21 mouse cellular contexts compared by ENCODE assay signal in genomic region chr10:53463471-53463870, GRCm38 (mm10).
DNase-seq lines count a peak whose midpoint lies in the region; ATAC-seq and TF ChIP-seq lines count a peak whose summit lies in the region.
"Had no signal": no experiment of that assay in that cellular context is flagged by ENCODE, and none has a peak within 500 bp of the region (broad histone marks: within the 10 kb centered on the region; RNA-seq: fewer than 3 reads in every experiment).

No protein-coding gene starts in this region.

- peak; percentile 7; the same call in 1 of the 2 replicates for ATAC-seq in forebrain, embryonic 13.5 days
- no peak for ATAC-seq in forebrain, embryonic 11.5 days (replicated peaks; ENCODE audit: low FRiP score)
- no peak; the same call in 1 of the 2 replicates for ATAC-seq in hindbrain, embryonic 11.5 days (ENCODE audit: low FRiP score)
- no peak for ATAC-seq in hindbrain, postnatal 0 days
- no peak for ATAC-seq in hindbrain, embryonic 15.5 days (ENCODE audit: low FRiP score, low read depth)
- ATAC-seq in midbrain, postnatal 0 days (ENCODE audit: low FRiP score): 0 out of 2 replicates have a peak, but pooled peaks have one; percentile 14
- ATAC-seq: CD4-positive, CD25-positive, alpha-beta regulatory T cell, adult 4 months; intestine, embryonic 15.5 days; Patski had no signal

- no peak overlapping the region for H3K9ac ChIP-seq in forebrain, embryonic 13.5 days
- no peak overlapping the region for H3K9ac ChIP-seq in forebrain, embryonic 11.5 days (ENCODE audit: low read length)
- H3K9ac ChIP-seq in hindbrain, embryonic 11.5 days (ENCODE audit: low read depth, low read length): no peak overlapping the region; the same call in 1 of the 2 replicates
- H3K9ac ChIP-seq in hindbrain, postnatal 0 days (replicated peaks; ENCODE audit: low read length): no peak overlapping the region
- H3K9ac ChIP-seq in hindbrain, embryonic 15.5 days: no peak overlapping the region
- no peak overlapping the region for H3K9ac ChIP-seq in midbrain, postnatal 0 days (replicated peaks; ENCODE audit: low read length, poor library complexity, severe bottlenecking)
- H3K9ac ChIP-seq: intestine, embryonic 15.5 days; kidney, embryonic 15.5 days; limb, embryonic 13.5 days; liver, embryonic 13.5 days; lung, embryonic 14.5 days had no signal

- TF ChIP-seq CTCF in hindbrain, postnatal 0 days (IDR thresholded peaks at IDR 0.05; ENCODE audit: low read depth): no peak
- TF ChIP-seq CTCF in midbrain, postnatal 0 days (IDR thresholded peaks at IDR 0.05): no peak
- TF ChIP-seq CTCF in thymus, adult 2 months (IDR thresholded peaks at IDR 0.05; ENCODE audit: borderline replicate concordance, control insufficient read depth, extremely low read depth, insufficient read depth, low read length, poor library complexity): no peak

- no peaks in the 10 kb centered on the region for H3K9me3 ChIP-seq in forebrain, embryonic 13.5 days (replicated peaks)
- H3K9me3 ChIP-seq in forebrain, embryonic 11.5 days (ENCODE audit: control insufficient read depth, low read length): no peaks in the 10 kb centered on the region
- no peaks in the 10 kb centered on the region for H3K9me3 ChIP-seq in hindbrain, embryonic 11.5 days (ENCODE audit: control insufficient read depth, low read length)
- H3K9me3 ChIP-seq in hindbrain, postnatal 0 days (ENCODE audit: low read length): no peaks in the 10 kb centered on the region
- no peaks in the 10 kb centered on the region for H3K9me3 ChIP-seq in hindbrain, embryonic 15.5 days
- no peaks in the 10 kb centered on the region for H3K9me3 ChIP-seq in midbrain, postnatal 0 days (ENCODE audit: low read length)
- H3K9me3 ChIP-seq: heart, embryonic 13.5 days; intestine, embryonic 15.5 days; kidney, embryonic 15.5 days; limb, embryonic 13.5 days; liver, embryonic 13.5 days had no signal

- 29% methylated on average over 3 of the region's 3 CpGs for WGBS in forebrain, embryonic 13.5 days
- 28% methylated on average over 3 of the region's 3 CpGs for WGBS in forebrain, embryonic 11.5 days
- 24% methylated on average over 3 of the region's 3 CpGs for WGBS in hindbrain, embryonic 11.5 days
- 30% methylated on average over 3 of the region's 3 CpGs for WGBS in hindbrain, postnatal 0 days
- 34% methylated on average over 3 of the region's 3 CpGs for WGBS in hindbrain, embryonic 15.5 days
- WGBS in midbrain, postnatal 0 days: 28% methylated on average over 3 of the region's 3 CpGs
- WGBS in thymus, adult 2 months: 79% methylated on average over 3 of the region's 3 CpGs

- no peaks in the 10 kb centered on the region for H3K27me3 ChIP-seq in forebrain, embryonic 13.5 days
- no peaks in the 10 kb centered on the region for H3K27me3 ChIP-seq in forebrain, embryonic 11.5 days (ENCODE audit: control insufficient read depth, insufficient read depth, low read length)
- H3K27me3 ChIP-seq in hindbrain, embryonic 11.5 days (ENCODE audit: control insufficient read depth, insufficient read depth, low read length): no peaks in the 10 kb centered on the region
- H3K27me3 ChIP-seq in hindbrain, postnatal 0 days (ENCODE audit: insufficient read depth, low read length): no peaks in the 10 kb centered on the region
- H3K27me3 ChIP-seq in hindbrain, embryonic 15.5 days: no peaks in the 10 kb centered on the region
- no peaks in the 10 kb centered on the region for H3K27me3 ChIP-seq in midbrain, postnatal 0 days (ENCODE audit: insufficient read depth, low read length)
- H3K27me3 ChIP-seq in thymus, adult 2 months (ENCODE audit: control insufficient read depth, insufficient read depth, low read length): no peaks in the 10 kb centered on the region
- H3K27me3 ChIP-seq: heart, embryonic 13.5 days; intestine, embryonic 15.5 days; kidney, embryonic 15.5 days; limb, embryonic 13.5 days; liver, embryonic 13.5 days; Patski had no signal

- no peak overlapping the region for H3K27ac ChIP-seq in forebrain, embryonic 13.5 days
- no peak overlapping the region for H3K27ac ChIP-seq in forebrain, embryonic 11.5 days (ENCODE audit: low read depth, low read length)
- no peak overlapping the region for H3K27ac ChIP-seq in hindbrain, embryonic 11.5 days (ENCODE audit: low read depth, low read length)
- no peak overlapping the region for H3K27ac ChIP-seq in hindbrain, postnatal 0 days
- no peak overlapping the region for H3K27ac ChIP-seq in hindbrain, embryonic 15.5 days (replicated peaks)
- H3K27ac ChIP-seq in midbrain, postnatal 0 days (ENCODE audit: low read depth, low read length): no peak overlapping the region
- no peak overlapping the region for H3K27ac ChIP-seq in thymus, adult 2 months (ENCODE audit: control insufficient read depth, insufficient read depth, low read length)
- H3K27ac ChIP-seq: intestine, embryonic 15.5 days; kidney, embryonic 15.5 days; limb, embryonic 13.5 days; liver, embryonic 13.5 days had no signal

- H3K4me1 ChIP-seq in forebrain, embryonic 13.5 days: peaks cover 30% of the 10 kb centered on the region
- H3K4me1 ChIP-seq in forebrain, embryonic 11.5 days (replicated peaks; ENCODE audit: control insufficient read depth, insufficient read depth, low read length): no peaks in the 10 kb centered on the region; the same call in 1 of the 2 replicates
- peaks cover 4% of the 10 kb centered on the region; the same call in 1 of the 2 replicates for H3K4me1 ChIP-seq in hindbrain, embryonic 11.5 days (replicated peaks; ENCODE audit: control insufficient read depth, insufficient read depth, low read length)
- peaks cover 4% of the 10 kb centered on the region; the same call in 1 of the 2 replicates for H3K4me1 ChIP-seq in hindbrain, postnatal 0 days (ENCODE audit: insufficient read depth, low read length)
- H3K4me1 ChIP-seq in hindbrain, embryonic 15.5 days (replicated peaks): peaks cover 21% of the 10 kb centered on the region
- H3K4me1 ChIP-seq in midbrain, postnatal 0 days (ENCODE audit: insufficient read depth, low read length): peaks cover 11% of the 10 kb centered on the region; the same call in 1 of the 2 replicates
- H3K4me1 ChIP-seq in thymus, adult 2 months (replicated peaks; ENCODE audit: control insufficient read depth, insufficient read depth, low read length): no peaks in the 10 kb centered on the region

- TF ChIP-seq POLR2A in thymus, adult 2 months (IDR thresholded peaks at IDR 0.05; ENCODE audit: control insufficient read depth, extremely low read depth, insufficient read depth, low read length, poor library complexity): no peak

- H3K36me3 ChIP-seq in forebrain, embryonic 13.5 days (ENCODE audit: poor library complexity, severe bottlenecking): no peaks in the 10 kb centered on the region
- H3K36me3 ChIP-seq in forebrain, embryonic 11.5 days (ENCODE audit: control insufficient read depth, insufficient read depth, low read length): no peaks in the 10 kb centered on the region
- H3K36me3 ChIP-seq in hindbrain, embryonic 11.5 days (ENCODE audit: control insufficient read depth, insufficient read depth, low read length): no peaks in the 10 kb centered on the region
- no peaks in the 10 kb centered on the region for H3K36me3 ChIP-seq in hindbrain, postnatal 0 days (ENCODE audit: insufficient read depth, low read length)
- H3K36me3 ChIP-seq in hindbrain, embryonic 15.5 days: no peaks in the 10 kb centered on the region
- H3K36me3 ChIP-seq in midbrain, postnatal 0 days (ENCODE audit: insufficient read depth, low read length): no peaks in the 10 kb centered on the region
- H3K36me3 ChIP-seq in thymus, adult 2 months (ENCODE audit: control insufficient read depth, insufficient read depth, low read length): no peaks in the 10 kb centered on the region
- H3K36me3 ChIP-seq: heart, embryonic 13.5 days; intestine, embryonic 15.5 days; kidney, embryonic 15.5 days; limb, embryonic 13.5 days; liver, embryonic 13.5 days had no signal

- H3K4me3 ChIP-seq in forebrain, embryonic 13.5 days: no peak overlapping the region
- H3K4me3 ChIP-seq in forebrain, embryonic 11.5 days (ENCODE audit: low read depth, low read length): no peak overlapping the region
- H3K4me3 ChIP-seq in hindbrain, embryonic 11.5 days (ENCODE audit: low read depth, low read length): no peak overlapping the region
- H3K4me3 ChIP-seq in hindbrain, postnatal 0 days (ENCODE audit: low read length): no peak overlapping the region
- H3K4me3 ChIP-seq in hindbrain, embryonic 15.5 days: no peak overlapping the region
- H3K4me3 ChIP-seq in midbrain, postnatal 0 days (ENCODE audit: low read depth, low read length): no peak overlapping the region
- H3K4me3 ChIP-seq in thymus, adult 2 months (ENCODE audit: control insufficient read depth, insufficient read depth, low read length): no peak overlapping the region
- H3K4me3 ChIP-seq: intestine, embryonic 15.5 days; kidney, embryonic 15.5 days; limb, embryonic 13.5 days; liver, embryonic 13.5 days had no signal

- DNase-seq in forebrain, embryonic 11.5 days (ENCODE audit: low spot score): no peak
- peak; percentile 24 for DNase-seq in hindbrain, embryonic 11.5 days (ENCODE audit: low spot score)
- DNase-seq in hindbrain, postnatal 0 days (ENCODE audit: low spot score): no peak
- DNase-seq in midbrain, postnatal 0 days (ENCODE audit: low spot score): no peak
- no peak for DNase-seq in thymus, postnatal 36 days
- no peak for DNase-seq in thymus, adult 2 months
- DNase-seq: adrenal gland, adult 8-10 months; cerebellum, adult 11 months; cerebellum, postnatal 14 days; gastrocnemius, postnatal 36 days; liver, embryonic 13.5 days; spleen, adult 18-20 months had no signal

- peak overlapping the region; percentile 42 for H3K4me2 ChIP-seq in forebrain, embryonic 13.5 days
- no peak overlapping the region for H3K4me2 ChIP-seq in forebrain, embryonic 11.5 days (ENCODE audit: low read depth, low read length, severe bottlenecking)
- no peak overlapping the region for H3K4me2 ChIP-seq in hindbrain, embryonic 11.5 days (replicated peaks; ENCODE audit: low read depth, low read length)
- H3K4me2 ChIP-seq in hindbrain, postnatal 0 days (ENCODE audit: low read depth, low read length): no peak overlapping the region
- H3K4me2 ChIP-seq in hindbrain, embryonic 15.5 days: peak overlapping the region; percentile 48
- no peak overlapping the region for H3K4me2 ChIP-seq in midbrain, postnatal 0 days (ENCODE audit: low read depth, low read length, poor library complexity, severe bottlenecking)
- H3K4me2 ChIP-seq: intestine, embryonic 15.5 days; kidney, embryonic 15.5 days; limb, embryonic 13.5 days; liver, embryonic 13.5 days; lung, embryonic 14.5 days had no signal

Comparison
In these comparisons a context has a peak if more than half of its experiments do, and no peak if none do; other contexts are left out.
1. ATAC-seq: peak in forebrain, embryonic 13.5 days (single experiment) and midbrain, postnatal 0 days (single experiment); none in forebrain, embryonic 11.5 days (single experiment), hindbrain, embryonic 11.5 days (single experiment), hindbrain, postnatal 0 days (single experiment) and hindbrain, embryonic 15.5 days (single experiment).
2. H3K4me2 ChIP-seq: peak in forebrain, embryonic 13.5 days (single experiment) and hindbrain, embryonic 15.5 days (single experiment); none in forebrain, embryonic 11.5 days (single experiment), hindbrain, embryonic 11.5 days (single experiment), hindbrain, postnatal 0 days (single experiment) and midbrain, postnatal 0 days (single experiment).